Mouse (Mus musculus) C2C12 (cell line): ENCODE results near the gene Ttc21a.

Source experiments
- CEBPB ChIP-seq: IDR thresholded peaks from one replicate; pipeline ENCODE4 v1.6.1; 2011; ENCODE audit warnings: low read depth, mild to moderate bottlenecking, control low read depth, moderate library complexity
- CTCF ChIP-seq: IDR thresholded peaks from one replicate; pipeline ENCODE4 v1.5.1; 2011; ENCODE audit not compliant: control insufficient read depth, insufficient read depth, insufficient read length
- MAX ChIP-seq: IDR thresholded peaks from one replicate; pipeline ENCODE4 v1.6.1; 2011; ENCODE audit warnings: mild to moderate bottlenecking, control low read depth
- MYOG ChIP-seq: IDR thresholded peaks from one replicate; pipeline ENCODE4 v1.6.1; 2011; ENCODE audit not compliant: control insufficient read depth, insufficient read length; ENCODE audit errors: extremely low read depth
- USF1 ChIP-seq: IDR thresholded peaks from one replicate; pipeline ENCODE4 v1.6.1; 2011; ENCODE audit warnings: low read depth, mild to moderate bottlenecking, control low read depth, moderate library complexity

DNA sequence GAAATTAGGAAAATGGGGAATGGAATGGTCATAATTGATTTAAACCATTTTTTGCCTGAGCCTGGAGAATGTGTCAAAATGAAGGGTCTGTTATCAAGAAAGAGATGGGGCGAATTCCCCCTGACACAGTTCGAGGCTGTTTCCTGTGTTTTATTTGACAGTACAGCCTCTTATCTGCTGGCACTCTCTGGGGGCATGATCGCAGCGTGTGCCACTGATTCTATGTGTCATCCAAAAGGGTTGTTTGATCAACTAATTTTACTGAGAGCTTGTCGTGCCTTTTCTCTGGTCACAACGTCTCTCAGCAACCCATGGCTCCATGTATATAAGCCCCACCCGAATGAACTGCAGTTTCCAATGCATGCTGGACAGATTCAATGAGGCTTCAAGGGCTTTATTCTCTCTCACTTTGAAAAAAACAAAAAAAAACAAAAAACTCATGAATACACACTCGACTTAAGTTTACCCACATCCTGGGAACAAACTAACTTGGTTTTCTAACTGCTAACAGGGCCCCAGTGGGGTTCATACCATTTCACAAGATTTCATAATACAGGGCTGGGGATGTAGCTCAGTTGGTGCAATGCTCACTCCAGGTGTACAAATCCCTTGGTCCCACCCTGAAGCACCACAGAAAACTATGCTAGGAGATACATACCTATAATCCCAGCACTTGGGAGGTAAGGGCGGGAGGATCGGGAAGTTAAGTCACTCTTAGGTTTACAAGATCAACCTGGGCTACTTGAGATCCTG lies 55.9 kb downstream of the Ttc21a start:
- no peak for TF ChIP-seq CEBPB
- no peak for TF ChIP-seq CTCF
- no peak for TF ChIP-seq MAX
- no peak for TF ChIP-seq MYOG
- TF ChIP-seq USF1: no peak
